Mouse (Mus musculus): ENCODE data around the gene Traf5.

The Traf5 gene

DNA sequence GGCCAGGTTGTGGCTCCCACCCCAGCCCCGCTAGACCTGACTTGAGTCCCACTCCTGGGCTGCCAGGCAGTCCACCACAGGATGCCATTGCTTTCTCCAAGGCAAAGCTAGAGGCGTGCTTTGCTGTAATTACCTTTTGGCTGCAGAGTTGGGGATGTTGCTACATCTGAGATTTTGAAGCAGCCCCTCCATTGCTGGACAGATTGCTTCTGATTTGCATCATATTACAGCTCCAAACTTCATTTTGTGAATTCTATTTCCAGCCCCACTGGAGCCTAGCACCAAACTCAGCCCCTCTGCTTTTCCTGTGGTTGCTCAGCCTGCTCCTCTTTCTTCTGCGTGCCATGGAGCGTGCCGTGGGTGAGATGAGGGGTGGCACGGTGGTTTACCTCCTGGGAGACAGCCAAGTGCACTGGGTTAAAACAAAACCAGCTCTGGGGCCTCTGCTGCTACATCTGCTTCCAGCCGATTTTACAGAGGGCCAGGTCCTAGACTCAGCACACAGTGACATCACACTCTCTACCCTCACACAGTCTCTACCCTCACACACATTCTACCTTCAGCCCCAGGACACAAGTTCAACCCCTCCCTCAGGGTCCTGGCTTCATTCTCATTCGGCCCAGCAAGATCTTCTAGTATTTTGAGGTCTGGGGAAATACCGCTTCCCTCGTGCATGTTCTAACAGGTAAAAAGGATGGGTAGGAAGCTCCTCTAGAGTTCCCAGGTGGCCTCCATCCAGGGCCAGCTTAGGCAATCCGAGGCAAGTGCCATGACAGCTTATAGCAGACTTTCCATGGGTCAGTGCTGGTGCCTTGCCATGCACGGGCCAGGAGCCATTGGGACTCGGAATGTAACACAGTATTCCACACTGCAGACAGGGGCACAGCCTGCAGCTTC lies 117.6 kb downstream of the Traf5 start:
- DNase-seq (ENCODE audit: extremely low read depth, low read depth) = no peak

DNA sequence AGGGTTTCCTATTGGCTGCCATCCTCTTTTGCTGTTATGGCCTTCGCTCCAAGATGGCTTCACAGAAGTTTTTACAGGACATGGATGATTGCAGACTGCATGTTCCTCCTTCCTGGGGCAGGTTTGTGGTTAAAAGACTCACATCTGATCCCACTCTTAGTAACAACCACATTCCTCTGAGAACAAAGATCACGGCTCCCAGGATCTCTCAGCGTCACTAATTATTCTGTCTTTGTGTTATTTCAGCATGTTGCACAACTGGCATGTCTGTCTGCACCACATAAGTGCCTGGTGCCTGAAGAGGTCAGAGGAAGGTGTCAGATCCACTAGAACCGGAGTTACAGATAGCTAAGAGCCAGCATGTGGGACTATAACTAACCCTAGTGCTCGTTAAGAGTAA lies 122.4 kb downstream of the Traf5 start:
- no peak for DNase-seq (ENCODE audit: extremely low read depth, low read depth)

DNA sequence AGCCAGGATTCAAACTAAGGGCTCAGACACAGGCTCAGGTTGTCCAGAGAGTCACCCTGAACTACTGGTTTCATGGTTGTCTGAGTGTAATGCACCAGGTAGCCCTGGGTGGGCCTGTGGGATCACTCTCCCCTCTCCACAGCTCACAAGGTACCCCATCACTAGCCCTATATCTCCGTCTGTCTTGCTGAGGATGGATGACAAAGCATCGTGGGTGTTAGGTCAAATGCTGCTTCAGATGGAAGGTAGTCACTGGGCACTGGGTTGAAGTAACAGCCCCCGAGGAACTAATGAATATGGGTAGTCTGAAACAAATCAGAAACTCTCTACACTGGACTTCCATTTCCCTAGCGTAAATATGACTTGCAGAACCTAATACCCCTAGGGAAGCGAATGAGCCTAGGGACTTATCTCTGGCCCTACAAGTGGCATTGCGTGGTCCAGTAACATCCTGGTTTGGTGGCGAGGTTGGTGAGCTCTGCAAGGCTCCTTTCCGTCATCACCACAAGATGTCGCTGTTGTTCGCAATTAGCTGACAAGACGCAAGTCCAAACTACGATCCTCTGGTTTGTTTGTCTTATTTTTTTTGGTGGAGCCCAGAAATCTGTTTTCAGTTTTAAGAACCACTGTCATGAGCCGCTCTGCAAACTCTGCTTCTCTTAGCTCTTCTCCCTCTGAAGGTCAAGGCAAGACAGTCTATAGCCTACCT lies 127.4 kb downstream of the Traf5 start:
- DNase-seq (ENCODE audit: extremely low read depth, low read depth) = peak; percentile 86

DNA sequence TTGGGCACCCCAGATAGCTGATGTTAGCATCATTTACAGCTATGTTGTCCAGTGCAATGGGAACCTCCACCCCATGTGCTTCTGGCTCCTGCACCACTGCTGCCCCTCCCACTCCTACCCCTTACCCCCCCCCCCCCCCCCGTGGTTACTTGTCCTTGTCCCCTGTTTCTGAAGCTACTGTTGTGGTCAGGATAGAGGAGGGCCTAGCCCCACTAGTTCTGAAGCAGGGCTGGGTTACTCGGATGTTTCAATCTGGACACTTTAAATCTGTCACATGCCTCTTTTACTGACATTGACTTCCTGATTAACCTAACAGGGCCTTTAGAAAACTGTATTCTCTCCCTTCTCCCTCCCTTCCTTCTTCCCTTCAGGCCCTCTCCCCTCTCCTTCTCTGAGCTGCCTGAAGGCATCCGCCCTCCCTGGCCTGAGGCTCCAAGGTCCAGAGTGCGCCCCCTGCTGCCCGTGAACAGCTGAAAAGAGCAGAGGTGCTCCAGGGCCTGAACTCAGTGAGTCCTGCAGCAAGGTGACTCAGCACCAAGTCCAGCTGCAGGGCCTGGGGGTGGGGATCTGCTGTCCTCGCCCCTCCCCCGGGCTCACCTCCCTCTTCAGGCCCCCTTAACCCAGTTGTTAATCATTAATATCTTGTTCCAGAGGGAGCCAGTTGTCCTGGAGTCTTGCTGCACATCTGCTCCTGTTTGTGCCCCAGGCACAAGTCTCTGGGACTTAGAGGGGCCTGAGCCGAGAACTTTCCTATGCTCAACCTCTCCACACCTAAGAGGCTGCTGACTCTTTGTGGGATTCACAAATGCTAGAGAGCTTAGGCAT lies 128.2 kb downstream of the Traf5 start:
- DNase-seq (ENCODE audit: extremely low read depth, low read depth) = peak; percentile 66

DNA sequence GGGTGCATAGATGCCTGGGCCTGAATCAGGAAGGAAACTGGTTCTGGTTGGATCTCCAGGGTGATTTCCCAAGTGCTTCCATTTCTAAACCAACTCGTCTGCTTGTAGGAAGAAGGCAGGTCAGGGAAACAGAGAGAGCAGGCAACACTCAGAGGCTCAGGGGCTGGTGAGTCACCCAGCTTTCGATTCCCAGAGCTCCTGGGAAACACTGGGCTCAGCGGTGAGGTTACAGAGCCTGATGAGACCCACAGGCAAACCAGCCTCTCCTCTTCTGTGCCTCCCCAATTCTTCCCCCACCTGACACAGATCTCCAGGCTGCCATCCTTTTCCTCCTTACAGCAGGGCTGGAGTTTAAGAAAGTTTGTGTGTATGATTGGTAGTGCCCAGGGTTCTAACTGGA lies 128.9 kb downstream of the Traf5 start:
- DNase-seq (ENCODE audit: extremely low read depth, low read depth) = no peak

DNA sequence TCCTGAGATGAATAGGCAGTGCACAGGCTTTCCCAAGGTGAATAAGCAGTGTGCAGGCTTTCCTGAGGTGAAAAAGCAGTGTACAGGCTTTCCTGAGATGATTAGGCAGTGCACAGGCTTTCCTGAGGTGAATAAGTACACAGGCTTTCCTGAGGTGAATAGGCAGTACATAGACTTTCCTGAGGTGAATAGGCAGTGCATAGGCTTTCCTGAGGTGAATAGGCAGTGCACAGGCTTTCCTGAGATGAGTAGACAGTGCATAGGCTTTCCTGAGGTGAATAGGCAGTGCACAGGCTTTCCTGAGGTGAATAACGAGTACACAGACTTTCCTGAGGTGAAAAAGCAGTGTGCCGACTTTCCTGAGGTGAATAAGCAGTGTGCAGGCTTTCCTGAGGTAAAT lies 131.4 kb downstream of the Traf5 start:
- DNase-seq (ENCODE audit: extremely low read depth, low read depth) = no peak

DNA sequence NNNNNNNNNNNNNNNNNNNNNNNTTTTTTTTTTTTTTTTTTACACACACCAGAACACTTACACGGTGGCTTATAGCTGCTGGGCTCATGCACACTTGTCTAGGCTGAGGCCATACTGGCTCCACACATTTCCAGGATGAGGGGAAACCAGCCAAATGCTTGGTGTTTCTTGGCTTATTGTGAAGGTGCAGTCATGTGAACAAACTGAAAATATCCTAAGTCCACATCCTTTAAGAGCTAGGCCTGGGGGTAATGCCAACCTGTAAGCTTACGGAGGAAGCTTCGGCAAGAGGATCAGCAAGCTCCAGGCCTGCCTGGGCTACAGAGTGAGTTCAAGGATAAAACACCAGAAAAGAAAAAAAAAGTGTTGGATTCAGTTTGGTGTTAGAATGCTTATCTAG lies 135.0 kb downstream of the Traf5 start:
- DNase-seq (ENCODE audit: extremely low read depth, low read depth) = no peak

DNA sequence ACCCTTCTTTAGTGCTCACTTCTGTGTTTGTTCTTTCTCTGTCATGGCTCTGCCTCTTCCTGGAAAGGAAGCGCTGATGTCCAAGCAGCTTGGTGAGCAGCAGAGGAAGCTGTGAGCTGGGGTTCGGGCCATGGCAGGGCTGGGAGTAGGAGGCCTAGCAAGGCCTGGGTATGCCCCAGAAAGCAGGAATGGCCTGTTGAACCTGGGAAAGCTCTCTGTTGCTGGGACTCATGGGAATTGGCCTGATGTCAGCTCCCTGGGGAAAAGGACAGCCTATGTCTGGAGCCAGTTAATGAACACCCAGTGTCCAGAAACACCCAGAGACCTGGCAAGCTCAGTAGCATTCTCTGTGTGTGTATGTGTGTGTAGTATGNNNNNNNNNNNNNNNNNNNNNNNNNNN lies 135.5 kb downstream of the Traf5 start:
- no peak for DNase-seq (ENCODE audit: extremely low read depth, low read depth)

DNA sequence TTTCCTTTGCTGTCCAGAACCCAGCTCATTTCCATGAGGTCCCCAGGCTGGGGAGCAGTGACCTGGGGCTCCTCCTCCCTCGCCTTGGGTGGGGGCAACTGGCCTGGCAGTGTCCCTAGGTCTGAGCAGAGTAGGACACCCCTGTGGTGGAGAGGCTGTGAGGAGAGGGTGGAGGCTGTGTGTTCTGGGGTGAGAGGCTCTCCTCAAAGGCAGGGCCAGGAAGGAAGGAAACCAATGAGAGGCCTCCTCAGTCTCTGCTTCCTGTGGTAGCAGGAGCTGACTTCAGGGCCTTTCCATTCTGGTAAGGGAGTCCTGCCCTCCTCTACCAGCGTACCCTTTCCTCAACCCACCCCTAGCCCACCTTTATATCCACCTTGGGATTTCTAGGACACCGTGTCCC lies 136.1 kb downstream of the Traf5 start:
- no peak for DNase-seq (ENCODE audit: extremely low read depth, low read depth)

DNA sequence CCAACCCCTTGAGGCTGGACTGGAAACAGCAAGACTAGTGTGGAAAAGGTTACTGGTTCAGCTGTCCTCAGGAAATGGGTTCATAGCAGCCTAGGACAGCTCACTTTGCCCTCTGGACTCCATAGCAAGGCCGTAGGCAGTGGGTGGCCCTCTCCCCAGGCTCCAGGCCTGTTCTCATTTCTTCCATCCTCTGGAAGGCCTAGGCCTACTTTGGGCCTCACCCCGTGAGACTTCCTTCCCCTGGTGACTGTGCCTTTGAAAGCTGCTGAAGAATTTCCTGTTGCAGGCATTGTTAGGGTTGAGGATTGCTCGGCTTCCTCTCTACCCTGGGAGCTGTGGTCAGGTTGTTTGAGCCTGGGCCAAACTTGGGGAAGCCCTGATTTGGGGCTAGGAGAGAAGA lies 137.3 kb downstream of the Traf5 start:
- DNase-seq (ENCODE audit: extremely low read depth, low read depth) = no peak

DNA sequence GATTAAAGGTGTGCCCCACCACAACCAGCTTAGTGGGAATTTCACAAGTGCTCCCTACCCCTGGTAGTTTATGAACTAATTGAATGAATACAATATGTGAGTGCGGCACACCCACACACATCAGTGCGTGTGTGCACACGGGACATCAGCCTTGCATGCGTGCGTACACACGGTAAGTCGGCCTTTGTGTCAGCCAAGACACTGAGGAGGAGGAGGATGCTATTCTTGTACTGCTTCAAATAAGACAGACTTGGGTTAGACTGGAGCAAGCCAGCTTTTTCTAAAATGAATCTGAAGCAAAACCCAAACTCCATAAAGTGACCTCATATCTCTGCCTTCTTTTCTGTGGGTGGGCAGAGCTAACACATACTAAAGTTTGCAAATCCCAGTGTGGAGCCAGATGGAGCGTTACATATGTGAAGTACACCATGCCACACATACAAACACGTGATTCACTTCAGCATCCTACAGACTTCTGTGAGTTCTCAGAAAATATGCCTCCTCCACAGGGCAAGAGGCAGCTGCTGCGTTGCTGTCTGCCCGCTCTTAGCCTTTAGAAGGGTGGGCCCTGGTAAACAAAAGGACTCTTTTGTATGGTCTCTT lies 139.5 kb downstream of the Traf5 start:
- no peak for DNase-seq (ENCODE audit: extremely low read depth, low read depth)

DNA sequence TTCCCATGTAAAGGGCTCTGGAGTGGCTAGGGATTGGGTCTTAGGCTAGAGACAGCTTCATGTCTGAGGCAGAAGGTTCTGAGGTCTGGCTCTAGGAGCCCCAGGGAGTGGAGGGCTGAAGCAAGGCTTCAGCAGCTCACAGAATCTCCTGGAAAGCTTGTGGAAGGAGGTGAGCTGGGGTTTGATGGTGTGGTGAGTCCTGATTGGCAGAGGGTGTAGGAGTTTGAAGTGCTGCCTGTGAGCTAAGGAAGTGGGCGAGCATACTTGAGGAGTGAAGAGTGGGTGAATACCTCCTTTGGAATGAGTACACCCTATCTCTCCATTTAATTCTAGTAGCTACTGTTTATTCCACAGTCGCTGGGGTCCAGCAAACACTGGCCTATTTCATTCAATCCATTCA lies 141.7 kb downstream of the Traf5 start:
- DNase-seq (ENCODE audit: extremely low read depth, low read depth) = no peak

DNA sequence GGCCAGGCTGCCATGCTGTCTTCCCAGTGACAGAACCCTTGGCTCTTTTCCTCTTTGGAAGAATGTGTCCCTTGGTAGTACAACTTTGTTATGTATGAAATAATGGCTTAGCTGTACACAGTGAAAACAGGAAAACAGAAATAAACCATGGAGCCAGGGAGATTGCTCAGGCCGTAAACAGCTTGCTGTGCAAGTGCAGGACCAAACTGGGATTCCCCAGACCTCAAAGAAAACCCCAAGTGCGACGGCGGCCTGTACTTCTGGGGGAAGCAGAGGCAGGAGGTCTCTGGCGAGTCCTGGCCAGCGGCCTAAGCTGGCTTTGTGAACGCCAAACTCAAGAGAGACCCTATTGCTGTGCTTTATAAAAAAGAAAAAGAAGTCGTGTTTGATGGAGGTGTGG lies 143.8 kb downstream of the Traf5 start:
- DNase-seq (ENCODE audit: extremely low read depth, low read depth) = no peak

DNA sequence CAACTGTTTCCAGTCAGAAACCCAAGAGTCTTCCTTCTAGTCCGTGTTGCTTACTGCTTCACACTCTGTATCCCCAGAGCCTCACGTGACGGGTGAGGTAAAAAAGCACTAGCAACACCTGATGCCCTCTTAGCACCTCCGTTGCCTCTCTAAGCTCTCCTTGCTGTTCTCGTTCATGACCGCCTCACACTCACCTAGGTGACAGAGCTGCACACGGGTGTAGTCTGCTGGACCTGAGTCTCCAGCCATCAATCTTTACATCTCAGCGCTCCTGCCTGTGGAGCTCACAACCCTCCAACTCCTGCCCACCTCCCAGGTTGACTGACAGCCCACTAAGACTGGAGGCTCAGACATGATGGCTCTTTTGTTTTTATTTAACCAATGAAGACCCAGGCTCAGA lies 144.6 kb downstream of the Traf5 start:
- DNase-seq (ENCODE audit: extremely low read depth, low read depth) = no peak

Measured in MEL-GATA-1-ER (cell line).